In the genomic region with DNA sequence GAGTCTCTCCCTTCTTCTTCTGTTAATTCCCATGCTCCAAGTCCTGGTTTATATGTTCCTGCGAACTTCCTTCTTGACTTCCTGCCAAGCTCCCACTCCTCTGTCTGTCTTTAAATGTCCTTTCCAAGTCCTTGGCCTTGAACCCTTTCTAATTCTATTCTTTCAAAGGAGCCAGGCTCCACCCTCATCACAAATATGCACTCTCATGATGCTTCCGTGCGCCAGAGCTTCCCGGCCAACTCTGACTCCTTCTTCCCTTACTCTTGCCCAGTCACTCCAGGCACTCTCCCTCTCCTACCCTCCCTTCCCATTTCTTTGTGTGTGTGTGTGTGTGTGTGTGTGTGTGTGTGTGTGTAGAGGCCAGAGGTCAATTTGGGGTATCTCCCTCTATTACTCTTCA, we compare ENCODE assay signal across 24 mouse cellular contexts.
A peak's percentile ranks its signal among the peaks of the same experiment; 100 is the strongest.
DNase-seq lines count a peak whose midpoint lies in the region; ATAC-seq lines count a peak whose summit lies in the region.
"Had no signal": no experiment of that assay in that cellular context is flagged by ENCODE, and none has a peak within 500 bp of the region (broad histone marks: within the 10 kb centered on the region; RNA-seq: fewer than 3 reads in every experiment).

No protein-coding gene starts in this region.

- no peak overlapping the region for H3K9ac ChIP-seq in lung, embryonic 16.5 days (ENCODE audit: low read length)
- H3K9ac ChIP-seq: embryonic facial prominence, embryonic 12.5 days; forebrain, embryonic 13.5 days had no signal

- WGBS in lung, embryonic 16.5 days = 53% methylated on average over 4 of the region's 4 CpGs

- H3K9me3 ChIP-seq in lung, embryonic 16.5 days (ENCODE audit: control insufficient read depth, low read length) = no peaks in the 10 kb centered on the region
- H3K9me3 ChIP-seq: embryonic facial prominence, embryonic 10.5 days; embryonic facial prominence, embryonic 12.5 days; forebrain, embryonic 13.5 days had no signal

- no peak overlapping the region for H3K27ac ChIP-seq in lung, embryonic 16.5 days (ENCODE audit: low read length)
- H3K27ac ChIP-seq: embryonic facial prominence, embryonic 10.5 days; embryonic facial prominence, embryonic 12.5 days; forebrain, embryonic 13.5 days had no signal

- peak; percentile 51; the same call in 1 of the 2 replicates for ATAC-seq in lung, embryonic 16.5 days (ENCODE audit: low read depth)
- ATAC-seq: activated CD4-positive, CD25-positive, alpha-beta regulatory T cell, adult 4 months; CD4-positive, CD25-positive, alpha-beta regulatory T cell, adult 4 months; forebrain, embryonic 13.5 days; forebrain, embryonic 16.5 days; Patski had no signal

- H3K4me1 ChIP-seq in lung, embryonic 16.5 days (replicated peaks; ENCODE audit: control insufficient read depth, insufficient read depth, low read length) = no peaks in the 10 kb centered on the region
- H3K4me1 ChIP-seq: embryonic facial prominence, embryonic 10.5 days; embryonic facial prominence, embryonic 12.5 days had no signal

- no peak overlapping the region for H3K4me3 ChIP-seq in lung, embryonic 16.5 days (ENCODE audit: low read length)
- H3K4me3 ChIP-seq: embryonic facial prominence, embryonic 10.5 days; embryonic facial prominence, embryonic 12.5 days; forebrain, embryonic 13.5 days had no signal

- H3K36me3 ChIP-seq in lung, embryonic 16.5 days (ENCODE audit: control insufficient read depth, insufficient read depth, low read length) = no peaks in the 10 kb centered on the region

- no peak overlapping the region for H3K4me2 ChIP-seq in lung, embryonic 16.5 days (ENCODE audit: low read depth, low read length)
- H3K4me2 ChIP-seq: embryonic facial prominence, embryonic 12.5 days; forebrain, embryonic 13.5 days had no signal

- intact Hi-C loops in heart, postnatal 14 days (cut with DNase I) = no loop called here

- peak; percentile 28 for DNase-seq in heart, adult 11 months
- DNase-seq in heart, postnatal 14 days = no peak
- DNase-seq in lung, postnatal 25 days (ENCODE audit: low spot score) = no peak
- DNase-seq in R1 (ENCODE audit: low read depth, low spot score) = peak; percentile 89
- DNase-seq in urinary bladder, postnatal 10 days (ENCODE audit: low spot score) = no peak
- DNase-seq in retina, postnatal 1 day = no peak
- DNase-seq: adrenal gland, adult 8-10 months; adrenal gland, postnatal 14 days; adrenal gland, postnatal 36 days; B cell, adult 2 months; cerebellum, adult 11-12 months; cerebellum, adult 2 months; cerebellum, adult 9-10 months; cerebellum, postnatal 10 days; cerebellum, postnatal 25 days had no signal

- no peaks in the 10 kb centered on the region for H3K27me3 ChIP-seq in lung, embryonic 16.5 days (ENCODE audit: control insufficient read depth, insufficient read depth, low read depth, low read length)
- H3K27me3 ChIP-seq: CH12.LX; embryonic facial prominence, embryonic 12.5 days; forebrain, embryonic 13.5 days; Patski had no signal

Comparison
In these comparisons a context has a peak if more than half of its experiments do, and no peak if none do; other contexts are left out.
1. DNase-seq: peak in heart, adult 11 months (single experiment) and R1 (single experiment); none in heart, postnatal 14 days (0 of 2), lung, postnatal 25 days (single experiment), urinary bladder, postnatal 10 days (single experiment) and retina, postnatal 1 day (single experiment).